In the genomic region with DNA sequence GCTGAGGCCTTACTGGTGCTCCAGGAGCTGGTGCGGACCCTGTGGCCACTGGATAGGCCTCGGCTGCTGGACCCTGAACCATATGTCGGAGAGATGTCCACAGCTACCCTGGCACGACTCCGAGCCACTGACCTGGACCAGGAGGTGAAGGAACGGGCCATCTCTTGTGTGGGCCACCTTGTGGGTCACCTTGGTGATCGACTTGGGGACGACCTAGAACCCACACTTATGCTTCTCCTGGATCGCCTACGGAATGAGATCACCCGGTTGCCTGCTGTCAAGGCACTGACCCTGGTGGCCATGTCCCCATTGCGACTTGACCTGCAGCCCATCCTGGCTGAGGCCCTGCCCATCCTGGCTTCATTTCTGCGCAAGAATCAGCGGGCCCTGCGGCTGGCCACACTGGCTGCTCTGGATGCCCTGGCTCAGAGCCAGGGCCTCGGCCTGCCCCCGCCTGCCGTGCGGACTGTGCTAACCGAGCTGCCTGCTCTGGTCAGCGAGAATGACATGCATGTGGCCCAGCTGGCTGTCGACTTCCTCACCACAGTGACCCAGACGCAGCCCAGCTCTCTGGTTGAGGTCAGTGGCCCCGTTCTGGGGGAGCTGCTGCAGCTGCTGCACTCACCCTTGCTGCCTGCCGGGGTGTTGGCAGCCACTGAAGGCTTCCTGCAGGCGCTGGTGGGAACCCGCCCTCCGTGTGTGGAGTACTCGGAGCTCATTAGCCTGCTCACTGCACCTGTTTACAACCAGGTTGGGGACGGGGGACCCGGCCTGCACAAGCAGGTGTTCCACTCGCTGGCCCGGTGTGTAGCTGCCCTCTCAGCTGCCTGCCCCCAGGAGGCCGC, we compare ENCODE assay signal across 7 mouse cellular contexts. TPM values are rescaled to one million over a fixed set of nuclear protein-coding genes. Genes with fewer than 3 reads are reported as not detected.
DNase-seq lines count a peak whose midpoint lies in the region; ATAC-seq and TF ChIP-seq lines count a peak whose summit lies in the region.

No protein-coding gene starts in this region.

- no peak overlapping the region for H3K4me3 ChIP-seq in lung, embryonic 14.5 days (ENCODE audit: low read depth, low read length)
- H3K4me3 ChIP-seq in lung, adult 2 months (replicated peaks; ENCODE audit: extremely low read depth, low read depth, low read length): no peak overlapping the region

- no peaks in the 10 kb centered on the region for H3K27me3 ChIP-seq in lung, embryonic 14.5 days (ENCODE audit: insufficient read depth, low read length)

- no peaks in the 10 kb centered on the region for H3K9me3 ChIP-seq in lung, embryonic 14.5 days (ENCODE audit: low read depth, low read length)

- H3K27ac ChIP-seq in lung, embryonic 14.5 days (ENCODE audit: low read depth): no peak overlapping the region

- 68% methylated on average over 34 of the region's 34 CpGs for WGBS in lung, embryonic 14.5 days
- WGBS in lung, adult 2 months: 71% methylated on average over 34 of the region's 34 CpGs

- ATAC-seq in lung, embryonic 14.5 days (ENCODE audit: insufficient read depth): peak; percentile 39; the same call in 1 of the 2 replicates
- peak; percentile 57 for ATAC-seq in cerebellum, adult (ENCODE audit: insufficient number of reproducible peaks, low FRiP score, low TSS enrichment)

- H3K36me3 ChIP-seq in lung, embryonic 14.5 days (ENCODE audit: insufficient read depth): peaks cover 97% of the 10 kb centered on the region

- DNase-seq in lung, embryonic 14.5 days: peak; percentile 59
- no peak for DNase-seq in lung, adult 2 months
- DNase-seq in gastrocnemius, postnatal 10 days: peak; percentile 61
- DNase-seq in kidney, postnatal 10 days: peak; percentile 83
- peak; percentile 39 to 51 for DNase-seq in thymus, postnatal 36 days
- no peak for DNase-seq in adrenal gland, postnatal 25 days

- H3K9ac ChIP-seq in lung, embryonic 14.5 days: no peak overlapping the region

- no peak for TF ChIP-seq POLR2A in lung, adult 2 months (IDR thresholded peaks at IDR 0.05; ENCODE audit: borderline replicate concordance, extremely low read depth, low read depth, low read length)

- H3K4me1 ChIP-seq in lung, embryonic 14.5 days (ENCODE audit: insufficient read depth): no peaks in the 10 kb centered on the region
- no peaks in the 10 kb centered on the region for H3K4me1 ChIP-seq in lung, adult 2 months (ENCODE audit: control insufficient read depth, insufficient read depth, low read length)

- H3K4me2 ChIP-seq in lung, embryonic 14.5 days: no peak overlapping the region

- TF ChIP-seq CTCF in lung, embryonic 14.5 days (IDR thresholded peaks at IDR 0.05; ENCODE audit: low read depth): no peak
- TF ChIP-seq CTCF in lung, adult 2 months (IDR thresholded peaks at IDR 0.05; ENCODE audit: insufficient read depth, low read length): no peak

RNA-seq across cellular contexts. Expression of gene Rpl32, which starts 16.5 kb away (rescaled TPM):
- polyA plus RNA-seq in lung, embryonic 14.5 days (2014; fragmentation: Nextera tagmentation; extraction: Ambion mirVana): 2,372 and 2,581 TPM in 2 replicates
- 276 and 321 TPM in 2 replicates for polyA plus RNA-seq in lung, adult 2 months (2012; rRNA removed)
- 1,000 to 10,000 TPM; 1,136 to 1,161 TPM for total RNA-seq in gastrocnemius, postnatal 10 days (2021)
- 1,141 and 1,199 TPM in 2 replicates for total RNA-seq in adrenal gland, postnatal 25 days (2021)

RNA-seq across cellular contexts. Expression of gene Cand2, which starts 17.7 kb away (rescaled TPM):
- 38.3 and 46.3 TPM in 2 replicates for polyA plus RNA-seq in lung, embryonic 14.5 days (2014; fragmentation: Nextera tagmentation; extraction: Ambion mirVana)
- 5.3 and 8.4 TPM in 2 replicates for polyA plus RNA-seq in lung, adult 2 months (2012; rRNA removed)
- 10 to 100 TPM; 89.1 to 96.7 TPM for total RNA-seq in gastrocnemius, postnatal 10 days (2021)
- total RNA-seq in adrenal gland, postnatal 25 days (2021): 11.2 and 14.1 TPM in 2 replicates

RNA-seq across cellular contexts. Expression of gene Tmem40, which starts 29.9 kb away (rescaled TPM):
- 2.2 and 2.4 TPM in 2 replicates for polyA plus RNA-seq in lung, embryonic 14.5 days (2014; fragmentation: Nextera tagmentation; extraction: Ambion mirVana)
- polyA plus RNA-seq in lung, adult 2 months (2012; rRNA removed): 2.2 and 21.5 TPM in 2 replicates
- total RNA-seq in gastrocnemius, postnatal 10 days (2021): 1 to 10 TPM in 1 of 2 experiments, under 1 TPM in 1; 0.26 to 1.5 TPM
- not detected in 2 replicates for total RNA-seq in adrenal gland, postnatal 25 days (2021)

RNA-seq across cellular contexts. Expression of gene Efcab12, which starts 46.1 kb away (rescaled TPM):
- 0.80 and 0.87 TPM in 2 replicates for polyA plus RNA-seq in lung, embryonic 14.5 days (2014; fragmentation: Nextera tagmentation; extraction: Ambion mirVana)
- polyA plus RNA-seq in lung, adult 2 months (2012; rRNA removed): 1.7 and 2.0 TPM in 2 replicates
- total RNA-seq in gastrocnemius, postnatal 10 days (2021): under 1 TPM; 0.12 to 0.14 TPM
- 1.9 TPM in 1 of 2 replicates, not detected in the other for total RNA-seq in adrenal gland, postnatal 25 days (2021)

Comparison
In these comparisons a context has a peak if more than half of its experiments do, and no peak if none do; other contexts are left out.
1. DNase-seq: peak in lung, embryonic 14.5 days (single experiment), gastrocnemius, postnatal 10 days (single experiment), kidney, postnatal 10 days (single experiment) and thymus, postnatal 36 days (2 of 2); none in lung, adult 2 months (single experiment) and adrenal gland, postnatal 25 days (single experiment).